Mouse (Mus musculus) hindbrain, embryonic 13.5 days (tissue): ENCODE measurements around the gene Pbrm1. TPM values are rescaled to one million over a fixed set of nuclear protein-coding genes. Genes with fewer than 3 reads are reported as not detected.

Source experiments
- ATAC-seq: fragments of 200-750 bp; cut with Nextera tagmentation; 2 replicates; pipeline ENCODE4 v1.8.0; 2017; ENCODE audit warnings: moderate TSS enrichment; ENCODE audit not compliant: low FRiP score
- H3K27ac ChIP-seq: fragments of 300-500 bp; sonication (generic); 2 replicates; pipeline ENCODE4 v1.5.1; 2015; ENCODE audit warnings: inconsistent platforms, mild to moderate bottlenecking, moderate library complexity
- H3K27me3 ChIP-seq: fragments of 300-500 bp; sonication (generic); 2 replicates; pipeline ENCODE4 v1.6.1; 2015; ENCODE audit warnings: mild to moderate bottlenecking, inconsistent platforms
- H3K36me3 ChIP-seq: fragments of 300-500 bp; sonication (generic); 2 replicates; pipeline ENCODE4 v1.6.1; 2015; ENCODE audit warnings: mild to moderate bottlenecking, inconsistent platforms
- H3K4me1 ChIP-seq: fragments of 300-500 bp; sonication (generic); replicated peaks from 2 replicates; pipeline ENCODE4 v1.6.1; 2015; ENCODE audit warnings: inconsistent platforms
- H3K4me2 ChIP-seq: fragments of 300-500 bp; sonication (generic); 2 replicates; pipeline ENCODE4 v1.6.1; 2015; ENCODE audit warnings: inconsistent platforms, mild to moderate bottlenecking, moderate library complexity
- H3K4me3 ChIP-seq: fragments of 300-500 bp; sonication (generic); 2 replicates; pipeline ENCODE4 v1.5.1; 2015; ENCODE audit warnings: mild to moderate bottlenecking, inconsistent platforms
- H3K9ac ChIP-seq: fragments of 300-500 bp; sonication (generic); 2 replicates; pipeline ENCODE4 v1.6.1; 2015; ENCODE audit warnings: mild to moderate bottlenecking, inconsistent platforms
- H3K9me3 ChIP-seq: fragments of 300-500 bp; sonication (generic); 2 replicates; pipeline ENCODE4 v1.6.1; 2016; ENCODE audit warnings: inconsistent platforms
- WGBS: fragments of 180-500 bp; shearing (Covaris S2); methylation state at CpG from one replicate; pipeline ENCODE4 v1.1.7; 2015; 5-methylcytosine and 5-hydroxymethylcytosine counted together
- polyA plus RNA-seq: library from polyadenylated mRNA; unstranded; fragments of >200 nt; fragmentation: Nextera tagmentation; extraction: Ambion mirVana; gene quantifications from 2 replicates; pipeline ENCODE4 v1.2.1, GENCODE M21; 2015

Gene Pbrm1
- polyA plus RNA-seq, 1 experiment from 2014 or later: 151 TPM

DNA sequence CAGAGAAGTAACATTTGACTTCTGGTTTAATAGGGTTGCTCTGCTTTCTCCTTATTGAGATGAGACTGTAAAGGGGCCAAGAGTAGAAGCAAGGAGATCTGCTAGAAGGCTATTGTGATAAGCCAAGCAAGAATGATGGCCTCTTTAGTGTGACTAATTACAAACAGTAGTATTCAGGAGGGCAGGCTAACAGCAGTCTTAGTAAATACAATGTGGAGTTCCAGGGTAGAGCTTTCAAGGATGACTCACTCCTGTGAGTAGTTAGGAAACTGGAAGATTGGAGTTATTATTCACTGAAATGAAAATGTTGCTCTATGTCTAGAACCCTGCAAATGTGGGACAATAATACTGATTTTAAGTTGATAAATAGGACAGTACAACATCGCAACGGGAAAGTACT is 69.6 kb downstream of the Pbrm1 start:
- 96% methylated on average over 2 of the region's 2 CpGs for WGBS
- Histone ChIP-seq H3K9me3 (no peaks in the 10 kb centered on the region), H3K4me1 (no peaks in the 10 kb centered on the region), H3K4me2 (no peak overlapping the region), H3K27me3 (no peaks in the 10 kb centered on the region), H3K4me3 (no peak overlapping the region), H3K27ac (no peak overlapping the region), H3K9ac (no peak overlapping the region), H3K36me3 (peaks cover 77% of the 10 kb centered on the region)
- no peak for ATAC-seq

DNA sequence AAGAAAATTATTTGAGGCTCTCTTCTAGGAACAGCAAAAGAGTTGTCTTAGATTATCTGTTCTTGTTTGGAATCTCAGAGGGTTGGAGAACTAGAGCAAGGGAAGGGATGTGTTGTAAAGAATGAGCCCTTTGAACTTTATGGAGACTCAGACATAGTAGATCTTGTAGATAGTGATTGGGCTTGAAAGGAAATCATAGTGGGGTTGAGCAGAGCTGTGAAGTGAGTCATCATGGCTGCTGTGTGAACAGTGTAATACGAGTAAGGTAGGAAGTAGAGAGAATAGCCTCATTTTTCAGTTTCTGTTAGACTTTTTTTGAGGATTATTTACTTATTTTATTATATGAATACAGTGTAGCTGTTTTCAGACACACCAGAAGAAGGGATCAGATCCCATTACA is 71.0 kb downstream of the Pbrm1 start:
- Histone ChIP-seq H3K4me2 (no peak overlapping the region), H3K36me3 (peaks cover 84% of the 10 kb centered on the region)
- WGBS: 100% methylated on average over 1 of the region's 1 CpGs

DNA sequence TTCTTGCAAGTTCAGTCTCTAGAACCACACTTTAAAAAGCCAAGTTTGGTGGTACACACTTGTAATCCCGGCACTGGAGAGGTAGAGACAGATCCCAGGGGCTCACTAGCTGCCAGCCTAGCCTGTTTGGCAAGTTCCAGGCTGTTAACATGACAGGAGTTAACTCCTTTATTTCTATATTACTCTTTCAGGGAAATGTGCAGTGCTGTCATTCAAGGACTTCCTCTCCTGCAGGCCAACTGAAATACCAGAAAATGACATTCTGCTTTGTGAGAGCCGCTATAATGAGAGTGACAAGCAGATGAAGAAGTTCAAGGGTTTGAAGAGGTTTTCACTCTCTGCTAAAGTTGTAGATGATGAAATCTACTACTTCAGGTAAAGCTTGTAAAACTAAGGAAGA is 86.2 kb downstream of the Pbrm1 start:
- Histone ChIP-seq H3K27ac (no peak overlapping the region), H3K36me3 (peaks cover 63% of the 10 kb centered on the region), H3K4me2 (no peak overlapping the region), H3K9ac (no peak overlapping the region), H3K4me3 (no peak overlapping the region), H3K9me3 (no peaks in the 10 kb centered on the region), H3K27me3 (no peaks in the 10 kb centered on the region), H3K4me1 (no peaks in the 10 kb centered on the region)
- ATAC-seq: no peak
- whole genome bisulfite sequencing: 96% methylated on average over 2 of the region's 2 CpGs

More for the DNA sequence above, 71.0 kb downstream of the Pbrm1 start:
- Histone ChIP-seq H3K27ac (no peak overlapping the region), H3K4me1 (no peaks in the 10 kb centered on the region), H3K9ac (no peak overlapping the region), H3K9me3 (no peaks in the 10 kb centered on the region), H3K27me3 (no peaks in the 10 kb centered on the region), H3K4me3 (no peak overlapping the region)
- ATAC-seq: no peak

DNA sequence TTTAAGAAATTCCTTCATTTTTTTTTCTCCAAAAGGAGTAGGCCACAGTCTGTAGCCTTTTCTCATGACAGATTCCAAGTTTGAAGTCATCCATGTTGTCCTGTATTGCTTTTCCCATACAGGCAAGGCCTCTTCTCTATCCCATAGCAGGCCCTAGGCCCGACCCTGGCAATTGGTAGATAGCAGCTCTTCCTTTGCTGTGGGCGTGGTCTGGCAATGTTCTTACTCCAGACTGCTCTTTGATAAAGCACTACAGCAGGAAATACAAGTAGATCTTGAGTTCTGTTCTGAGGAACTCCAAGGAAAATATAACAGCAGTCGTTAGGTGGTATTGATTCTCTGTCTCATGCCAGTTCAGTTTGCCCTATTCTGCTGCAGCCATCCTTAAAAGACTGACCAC is 91.7 kb downstream of the Pbrm1 start:
- no peak for ATAC-seq
- WGBS: 85% methylated on average over 3 of the region's 3 CpGs
- H3K27me3 ChIP-seq: no peaks in the 10 kb centered on the region
- H3K9ac ChIP-seq: no peak overlapping the region
- no peaks in the 10 kb centered on the region for H3K9me3 ChIP-seq
- no peak overlapping the region for H3K4me3 ChIP-seq
- H3K36me3 ChIP-seq: peaks cover 67% of the 10 kb centered on the region
- H3K4me1 ChIP-seq: no peaks in the 10 kb centered on the region
- H3K4me2 ChIP-seq: no peak overlapping the region
- H3K27ac ChIP-seq: no peak overlapping the region

DNA sequence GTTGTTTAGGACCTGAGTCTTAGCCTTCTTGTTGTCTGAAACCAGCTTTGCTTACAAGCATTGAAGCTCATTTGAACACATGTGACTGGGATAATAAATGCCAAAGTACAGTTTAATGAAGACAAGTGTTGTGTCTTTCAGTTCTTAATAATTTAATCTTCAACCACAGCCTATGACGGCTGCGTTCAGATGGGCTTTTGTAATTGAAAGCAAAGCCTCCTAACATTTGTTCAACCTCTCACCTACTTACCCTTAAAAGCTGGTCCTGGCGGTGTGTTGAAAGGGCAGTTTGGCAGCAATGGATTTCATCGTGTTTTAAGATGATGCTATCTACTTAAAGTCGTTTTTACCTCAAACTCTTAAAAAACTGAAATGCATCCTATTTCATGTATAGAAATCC is 93.2 kb downstream of the Pbrm1 start:
- no peak overlapping the region for H3K9ac ChIP-seq
- WGBS: 90% methylated on average over 5 of the region's 5 CpGs
- H3K4me2 ChIP-seq: no peak overlapping the region
- peaks cover 66% of the 10 kb centered on the region for H3K36me3 ChIP-seq
- no peaks in the 10 kb centered on the region for H3K4me1 ChIP-seq
- no peak for ATAC-seq
- H3K9me3 ChIP-seq: no peaks in the 10 kb centered on the region
- H3K27ac ChIP-seq: no peak overlapping the region
- H3K27me3 ChIP-seq: no peaks in the 10 kb centered on the region
- no peak overlapping the region for H3K4me3 ChIP-seq

DNA sequence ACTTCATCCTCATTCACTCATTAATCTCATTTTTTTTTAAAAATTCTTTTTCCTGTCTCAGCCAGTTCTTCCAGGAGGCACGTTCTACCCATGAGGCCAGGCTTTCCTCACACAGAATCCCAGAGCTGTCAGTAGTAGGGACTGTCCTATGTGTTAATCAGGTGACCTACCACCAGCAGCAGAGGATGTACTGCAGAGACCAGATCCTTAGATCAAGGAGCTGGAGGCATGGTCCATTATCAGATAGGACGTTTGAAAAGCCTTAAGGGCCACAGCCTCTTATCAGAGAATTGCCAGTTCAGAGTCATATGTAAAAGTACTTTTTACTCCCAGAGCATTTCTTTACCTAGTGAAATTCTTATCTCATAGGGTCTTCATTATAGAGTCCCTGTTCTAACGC is 95.1 kb downstream of the Pbrm1 start:
- no peaks in the 10 kb centered on the region for H3K27me3 ChIP-seq
- no peak overlapping the region for H3K4me2 ChIP-seq
- H3K9ac ChIP-seq: no peak overlapping the region
- H3K4me3 ChIP-seq: no peak overlapping the region
- H3K27ac ChIP-seq: no peak overlapping the region
- no peaks in the 10 kb centered on the region for H3K4me1 ChIP-seq
- peaks cover 63% of the 10 kb centered on the region for H3K36me3 ChIP-seq
- H3K9me3 ChIP-seq: no peaks in the 10 kb centered on the region
- 88% methylated on average over 3 of the region's 3 CpGs for WGBS
- ATAC-seq: no peak

DNA sequence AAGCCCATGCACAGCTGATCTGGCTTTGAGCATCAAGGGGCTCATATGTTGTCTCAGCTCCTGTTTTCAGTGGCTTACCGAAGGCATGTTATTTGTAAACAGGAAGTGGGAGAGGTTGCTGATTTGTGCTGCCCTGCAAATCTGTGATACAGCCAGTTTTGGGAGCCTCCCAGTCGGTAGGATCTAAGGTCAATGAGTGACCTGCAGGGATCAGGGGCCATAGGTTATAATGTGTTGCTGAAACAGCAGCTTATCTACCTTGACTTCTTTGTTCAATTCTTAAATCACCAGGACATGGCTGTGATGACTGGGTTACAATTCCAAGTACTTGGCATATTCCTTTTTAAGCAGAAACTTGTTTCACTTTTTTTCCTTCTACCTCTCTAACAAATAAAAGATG is 96.6 kb downstream of the Pbrm1 start:
- no peak overlapping the region for H3K27ac ChIP-seq
- no peak overlapping the region for H3K9ac ChIP-seq
- WGBS: 82% methylated on average over 2 of the region's 2 CpGs
- no peak overlapping the region for H3K4me3 ChIP-seq
- H3K4me1 ChIP-seq: no peaks in the 10 kb centered on the region
- peaks cover 58% of the 10 kb centered on the region for H3K36me3 ChIP-seq
- ATAC-seq: no peak
- no peaks in the 10 kb centered on the region for H3K9me3 ChIP-seq
- H3K4me2 ChIP-seq: no peak overlapping the region
- H3K27me3 ChIP-seq: no peaks in the 10 kb centered on the region

DNA sequence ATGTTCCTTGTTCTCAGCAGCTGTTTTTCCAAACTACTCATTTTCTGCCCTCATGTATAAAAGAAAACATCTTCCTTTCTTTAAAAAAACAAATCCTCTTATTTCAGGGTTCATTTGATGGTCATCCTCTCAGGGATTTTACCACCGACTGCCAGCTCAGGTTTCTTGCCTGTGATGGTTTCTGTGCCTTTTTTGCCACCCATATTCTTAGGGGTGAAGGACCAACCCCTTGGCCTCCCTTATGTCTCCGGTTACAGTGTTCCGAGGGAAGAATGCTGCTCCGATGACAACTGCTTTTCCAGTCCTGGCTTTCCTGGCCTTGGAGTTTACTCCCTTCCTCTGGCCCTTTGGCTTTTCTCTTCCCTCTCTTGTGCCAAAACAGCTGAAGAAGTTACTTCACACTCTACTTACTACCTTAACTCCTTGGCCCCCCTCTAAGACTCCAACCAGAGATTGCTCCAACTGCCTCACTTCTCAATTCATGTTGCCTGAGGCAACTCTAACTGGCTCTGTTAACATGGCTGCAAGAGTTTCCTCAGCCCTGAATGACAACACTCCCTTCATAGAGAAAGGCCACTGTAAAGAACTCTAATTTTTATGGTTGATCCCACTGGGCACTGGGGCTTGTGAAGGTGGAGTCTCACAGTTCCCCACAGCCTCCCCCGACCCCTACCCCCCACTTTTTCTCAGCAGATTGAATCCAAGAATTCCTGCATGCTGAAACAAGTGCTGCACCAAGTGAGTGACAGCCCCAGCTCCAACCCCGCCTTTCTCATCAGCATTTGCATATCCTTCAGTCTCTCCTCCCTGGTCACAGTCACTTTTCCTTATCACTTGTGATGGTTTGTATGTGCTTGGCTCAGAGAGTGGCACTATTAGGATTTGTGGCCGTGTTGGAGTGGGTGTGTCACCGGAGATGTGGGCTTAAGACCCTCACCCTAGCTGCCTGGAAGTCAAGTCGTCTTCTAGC is 106.5 kb downstream of the Pbrm1 start:
- H3K27ac ChIP-seq: peak overlapping the region; percentile 49
- peaks cover 15% of the 10 kb centered on the region for H3K36me3 ChIP-seq
- H3K27me3 ChIP-seq: no peaks in the 10 kb centered on the region
- no peaks in the 10 kb centered on the region for H3K9me3 ChIP-seq
- 0 out of 2 replicates have a peak overlapping the region, but pooled peaks have one; percentile 26 for H3K9ac ChIP-seq
- no peak overlapping the region for H3K4me3 ChIP-seq
- ATAC-seq: no peak
- peaks cover 39% of the 10 kb centered on the region for H3K4me1 ChIP-seq
- H3K4me2 ChIP-seq: no peak overlapping the region
- 68% methylated on average over 9 of the region's 9 CpGs for WGBS

DNA sequence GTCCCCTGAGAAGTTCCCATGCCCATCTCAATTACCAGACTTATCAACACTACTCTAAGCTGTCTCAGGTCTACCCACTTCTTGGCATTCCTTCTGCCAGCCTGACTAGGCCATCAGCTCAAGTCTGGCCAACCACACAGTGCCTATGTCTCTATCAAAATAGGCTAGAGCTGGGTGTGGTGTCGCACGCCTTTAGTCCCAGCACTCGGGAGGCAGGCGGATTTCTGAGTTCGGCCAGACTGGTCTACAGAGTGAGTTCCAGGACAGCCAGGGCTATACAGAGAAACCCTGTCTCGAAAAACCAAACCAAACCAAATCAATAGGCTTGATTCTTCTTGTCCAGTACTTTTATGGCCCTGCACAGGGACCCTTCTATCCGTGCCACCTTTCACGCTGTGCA is 107.9 kb downstream of the Pbrm1 start:
- 96% methylated on average over 8 of the region's 8 CpGs for WGBS
- H3K27ac ChIP-seq: no peak overlapping the region
- H3K9me3 ChIP-seq: no peaks in the 10 kb centered on the region
- H3K36me3 ChIP-seq: peaks cover 8% of the 10 kb centered on the region
- H3K4me2 ChIP-seq: peak overlapping the region; percentile 36; the same call in 1 of the 2 replicates
- H3K4me1 ChIP-seq: peaks cover 41% of the 10 kb centered on the region
- H3K27me3 ChIP-seq: no peaks in the 10 kb centered on the region
- no peak for ATAC-seq
- H3K9ac ChIP-seq: no peak overlapping the region
- H3K4me3 ChIP-seq: peak overlapping the region; percentile 14; the same call in 1 of the 2 replicates

DNA sequence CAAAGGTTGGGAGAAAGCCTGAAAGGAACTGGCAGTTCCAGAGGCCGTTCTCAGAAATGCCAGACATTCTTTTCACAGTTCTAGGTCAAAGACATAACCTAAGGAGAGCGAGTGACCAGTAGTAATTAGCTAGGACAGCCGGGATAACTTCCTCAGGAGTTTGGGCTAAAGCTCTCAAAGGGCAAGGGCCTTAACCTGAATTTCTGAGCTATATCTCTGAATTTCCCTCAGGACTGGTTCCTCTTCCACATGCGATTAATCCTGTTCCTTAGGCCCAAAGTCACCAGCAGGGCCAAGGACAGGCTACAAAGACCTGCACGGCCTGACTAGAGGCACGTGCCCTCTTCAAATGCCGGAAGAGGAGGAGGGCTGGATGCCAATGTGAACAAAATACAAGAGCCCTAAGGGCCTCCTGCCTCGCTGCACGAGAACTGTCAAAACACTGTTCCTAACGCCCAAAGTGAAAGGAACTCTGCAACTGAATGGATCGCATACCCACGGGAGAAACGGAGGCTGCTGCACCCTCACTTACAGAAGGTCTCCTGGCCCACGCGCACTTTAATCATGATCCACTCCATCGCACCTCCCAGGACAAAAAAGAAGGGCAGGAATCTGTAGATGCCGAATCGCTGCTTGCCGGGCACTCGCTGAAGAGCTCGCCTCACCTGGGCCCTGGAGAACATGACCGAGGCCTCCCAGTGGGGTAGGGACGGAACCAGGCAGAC is 109.3 kb downstream of the Pbrm1 start:
- Histone ChIP-seq H3K9ac (peak overlapping the region; percentile 81), H3K9me3 (no peaks in the 10 kb centered on the region), H3K36me3 (peaks cover 3% of the 10 kb centered on the region; the same call in 1 of the 2 replicates), H3K4me2 (peak overlapping the region; percentile 93), H3K4me3 (peak overlapping the region; percentile 76), H3K27ac (peak overlapping the region; percentile 84), H3K4me1 (peaks cover 55% of the 10 kb centered on the region), H3K27me3 (no peaks in the 10 kb centered on the region)
- 3% methylated on average over 23 of the region's 23 CpGs for WGBS
- ATAC-seq: peak; percentile 26; the same call in 1 of the 2 replicates

DNA sequence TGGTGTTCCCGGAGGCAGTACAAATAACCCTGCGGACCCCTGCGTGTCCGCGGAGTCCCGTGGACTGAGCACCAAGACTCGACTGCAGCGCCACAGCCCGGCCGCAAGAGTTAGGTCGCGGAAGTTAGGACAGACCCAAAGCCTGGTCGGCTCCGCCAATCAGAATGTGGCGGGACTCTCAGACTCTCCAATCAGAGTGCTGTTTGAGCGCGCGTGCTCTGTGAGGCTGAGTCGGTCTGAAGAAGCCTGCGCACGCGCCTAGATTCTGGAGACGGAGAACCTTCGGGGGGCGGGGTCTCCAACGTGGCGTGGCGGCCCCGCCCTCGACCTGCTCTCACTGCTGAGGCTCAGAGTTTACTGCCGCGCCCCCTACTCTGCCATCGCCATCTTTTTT is 109.9 kb downstream of the Pbrm1 start, which contains the start of gene Smim4:
Smim4 (minus strand) TSS at position 131 of the 394 bp plus-strand sequence.
- Histone ChIP-seq H3K9me3 (no peaks in the 10 kb centered on the region), H3K27ac (peak within 1 kb of the TSS; percentile 90), H3K4me3 (peak within 1 kb of the TSS; percentile 76), H3K4me2 (peak within 1 kb of the TSS; percentile 93), H3K36me3 (no peaks in the 10 kb centered on the region; the same call in 1 of the 2 replicates), H3K9ac (peak within 1 kb of the TSS; percentile 81), H3K27me3 (no peaks in the 10 kb centered on the region), H3K4me1 (peaks cover 61% of the 10 kb centered on the region)
- peak; percentile 96 for ATAC-seq
- 0% methylated on average over 32 of the region's 33 CpGs for WGBS
